Mouse (Mus musculus): ENCODE measurements around the gene Timp1. TPM values are rescaled to one million over a fixed set of nuclear protein-coding genes. Genes with fewer than 3 reads are reported as not detected.

Timp1 gene
- polyA plus RNA-seq, 1 experiment: 2.0 TPM

- 32% methylated on average over 29 of the region's 29 CpGs for WGBS
Measured at GRCm38 (mm10) chrX:20862105-20863065, 7.6 kb upstream of the Timp1 start.

DNA sequence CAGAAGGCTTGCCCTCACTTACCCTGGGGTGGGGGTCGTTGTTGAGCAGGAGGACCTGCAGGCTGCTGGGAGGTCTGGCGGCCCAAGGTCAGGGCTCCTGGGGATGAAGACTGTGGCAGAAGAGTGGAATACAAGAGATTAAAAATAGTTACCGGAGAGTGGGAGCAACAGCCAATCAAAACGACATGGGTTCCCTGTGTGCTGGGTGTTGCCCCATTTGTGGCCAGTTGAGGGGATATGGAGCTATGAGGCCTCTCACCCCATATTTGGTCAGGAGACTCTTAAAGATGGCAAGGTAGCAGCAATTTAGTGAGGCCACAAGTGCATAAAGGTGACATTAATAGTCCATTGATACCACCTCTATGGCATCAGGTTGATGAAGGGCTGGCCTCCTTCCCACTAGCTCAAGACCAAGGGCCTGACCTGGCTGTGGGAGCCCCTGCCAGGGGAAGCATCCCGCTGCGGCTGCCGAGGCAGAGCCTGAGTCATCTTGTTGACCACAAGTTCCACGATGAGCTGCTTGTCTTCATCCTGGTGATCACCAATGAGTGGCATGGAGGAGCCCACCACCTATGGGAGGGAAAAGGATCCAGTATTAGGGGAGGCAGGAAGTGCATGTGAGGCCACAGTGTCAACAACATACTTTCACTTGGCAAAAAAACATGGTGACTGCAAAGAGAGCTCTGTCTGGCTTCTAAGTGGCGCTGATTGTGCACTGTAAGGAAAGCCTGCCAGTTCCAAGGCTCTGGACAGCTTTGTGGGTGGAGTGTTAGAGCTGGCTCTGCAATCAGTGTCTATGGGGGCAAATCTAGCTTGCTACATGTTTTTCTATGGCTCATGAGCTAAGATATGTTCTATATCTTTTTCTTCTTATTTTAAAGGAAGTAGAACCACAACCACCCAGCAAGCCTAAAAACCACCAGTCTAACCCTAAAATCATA lies 6.5 kb upstream of the Timp1 start:
- DNase-seq: no peak
- Histone ChIP-seq H3K27ac (ENCODE audit: insufficient read depth, low read depth, low read length) (no peak overlapping the region), H3K4me3 (ENCODE audit: insufficient read depth, low read depth, low read length) (no peak overlapping the region), H3K4me1 (ENCODE audit: control insufficient read depth, insufficient read depth, low read length) (no peaks in the 10 kb centered on the region), H3K27me3 (replicated peaks; ENCODE audit: control insufficient read depth, insufficient read depth, low read length) (no peaks in the 10 kb centered on the region), H3K36me3 (ENCODE audit: control insufficient read depth, insufficient read depth, low read length) (no peaks in the 10 kb centered on the region)
- TF ChIP-seq POLR2A (IDR thresholded peaks at IDR 0.05; ENCODE audit: low read depth, low read length): no peak
- no peak for TF ChIP-seq CTCF (conservative IDR thresholded peaks at IDR 0.05; ENCODE audit: insufficient read depth, insufficient read length, low read depth, low read length)
- 70% methylated on average over 9 of the region's 9 CpGs for WGBS

More at GRCm38 (mm10) chrX:20862105-20863065, 7.6 kb upstream of the Timp1 start:
- Histone ChIP-seq H3K4me3 (ENCODE audit: insufficient read depth, low read depth, low read length) (no peak overlapping the region), H3K4me1 (ENCODE audit: control insufficient read depth, insufficient read depth, low read length) (no peaks in the 10 kb centered on the region), H3K27ac (ENCODE audit: insufficient read depth, low read depth, low read length) (no peak overlapping the region), H3K27me3 (replicated peaks; ENCODE audit: control insufficient read depth, insufficient read depth, low read length) (no peaks in the 10 kb centered on the region), H3K36me3 (ENCODE audit: control insufficient read depth, insufficient read depth, low read length) (no peaks in the 10 kb centered on the region)
- TF ChIP-seq POLR2A (IDR thresholded peaks at IDR 0.05; ENCODE audit: low read depth, low read length): no peak
- no peak for TF ChIP-seq CTCF (conservative IDR thresholded peaks at IDR 0.05; ENCODE audit: insufficient read depth, insufficient read length, low read depth, low read length)
- DNase-seq: no peak

GRCm38 (mm10) chrX:20868091-20868490 lies 1.9 kb upstream of the Timp1 start:
- no peak for DNase-seq
- 59% methylated on average over 4 of the region's 4 CpGs for WGBS

DNA sequence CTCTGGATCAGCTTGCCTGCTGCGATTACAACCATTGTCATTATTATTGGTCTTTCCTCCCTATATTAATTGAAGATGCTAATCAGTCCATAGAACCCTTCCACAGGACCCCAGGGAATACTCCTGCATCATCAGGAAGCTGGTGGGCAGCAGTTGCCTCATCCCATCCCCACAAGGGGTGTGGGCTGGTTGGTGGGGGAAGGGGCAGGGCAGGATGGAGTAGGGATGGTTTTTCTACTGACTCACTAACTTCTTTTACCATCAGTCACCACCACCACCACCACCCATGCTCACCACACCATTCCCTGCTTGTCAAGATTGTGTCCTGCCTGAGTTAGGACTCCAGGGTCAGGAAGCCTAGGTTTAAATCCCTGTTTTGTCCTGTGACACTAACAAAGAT lies 763 bp upstream of the Timp1 start:
- no peaks in the 10 kb centered on the region for H3K27me3 ChIP-seq (replicated peaks; ENCODE audit: control insufficient read depth, insufficient read depth, low read length)
- TF ChIP-seq POLR2A (IDR thresholded peaks at IDR 0.05; ENCODE audit: low read depth, low read length) (no peak), CTCF (conservative IDR thresholded peaks at IDR 0.05; ENCODE audit: insufficient read depth, insufficient read length, low read depth, low read length) (no peak)
- no peak for DNase-seq
- H3K4me3 ChIP-seq (ENCODE audit: insufficient read depth, low read depth, low read length): no peak overlapping the region
- H3K27ac ChIP-seq (ENCODE audit: insufficient read depth, low read depth, low read length): no peak overlapping the region
- 95% methylated on average over 1 of the region's 1 CpGs for WGBS
- H3K4me1 ChIP-seq (ENCODE audit: control insufficient read depth, insufficient read depth, low read length): no peaks in the 10 kb centered on the region
- no peaks in the 10 kb centered on the region for H3K36me3 ChIP-seq (ENCODE audit: control insufficient read depth, insufficient read depth, low read length)

More at GRCm38 (mm10) chrX:20868091-20868490, 1.9 kb upstream of the Timp1 start:
- no peak overlapping the region for H3K4me3 ChIP-seq (ENCODE audit: insufficient read depth, low read depth, low read length)
- TF ChIP-seq POLR2A (IDR thresholded peaks at IDR 0.05; ENCODE audit: low read depth, low read length): no peak
- no peak for TF ChIP-seq CTCF (conservative IDR thresholded peaks at IDR 0.05; ENCODE audit: insufficient read depth, insufficient read length, low read depth, low read length)
- no peaks in the 10 kb centered on the region for H3K36me3 ChIP-seq (ENCODE audit: control insufficient read depth, insufficient read depth, low read length)
- H3K27me3 ChIP-seq (replicated peaks; ENCODE audit: control insufficient read depth, insufficient read depth, low read length): no peaks in the 10 kb centered on the region
- no peak overlapping the region for H3K27ac ChIP-seq (ENCODE audit: insufficient read depth, low read depth, low read length)
- no peaks in the 10 kb centered on the region for H3K4me1 ChIP-seq (ENCODE audit: control insufficient read depth, insufficient read depth, low read length)

- no peaks in the 10 kb centered on the region for H3K27me3 ChIP-seq (replicated peaks; ENCODE audit: control insufficient read depth, insufficient read depth, low read length)
- no peak for DNase-seq
- no peak overlapping the region for H3K4me3 ChIP-seq (ENCODE audit: insufficient read depth, low read depth, low read length)
- H3K36me3 ChIP-seq (ENCODE audit: control insufficient read depth, insufficient read depth, low read length): no peaks in the 10 kb centered on the region
- no peaks in the 10 kb centered on the region for H3K4me1 ChIP-seq (ENCODE audit: control insufficient read depth, insufficient read depth, low read length)
- TF ChIP-seq CTCF (conservative IDR thresholded peaks at IDR 0.05; ENCODE audit: insufficient read depth, insufficient read length, low read depth, low read length) (no peak), POLR2A (IDR thresholded peaks at IDR 0.05; ENCODE audit: low read depth, low read length) (no peak)
- WGBS: 43% methylated on average over 10 of the region's 11 CpGs
- H3K27ac ChIP-seq (ENCODE audit: insufficient read depth, low read depth, low read length): no peak overlapping the region
Measured at GRCm38 (mm10) chrX:20872928-20873500, 3.0 kb downstream of the Timp1 start.

- Histone ChIP-seq H3K27me3 (replicated peaks; ENCODE audit: control insufficient read depth, insufficient read depth, low read length) (no peaks in the 10 kb centered on the region), H3K4me3 (ENCODE audit: insufficient read depth, low read depth, low read length) (no peak overlapping the region), H3K4me1 (ENCODE audit: control insufficient read depth, insufficient read depth, low read length) (no peaks in the 10 kb centered on the region), H3K27ac (ENCODE audit: insufficient read depth, low read depth, low read length) (no peak overlapping the region), H3K36me3 (ENCODE audit: control insufficient read depth, insufficient read depth, low read length) (no peaks in the 10 kb centered on the region)
- DNase-seq: no peak
- WGBS: 75% methylated on average over 3 of the region's 3 CpGs
- TF ChIP-seq CTCF (conservative IDR thresholded peaks at IDR 0.05; ENCODE audit: insufficient read depth, insufficient read length, low read depth, low read length) (no peak), POLR2A (IDR thresholded peaks at IDR 0.05; ENCODE audit: low read depth, low read length) (no peak)
Measured at GRCm38 (mm10) chrX:20875241-20875640, 5.3 kb downstream of the Timp1 start.

All from kidney, adult 2 months (tissue).